Mouse (Mus musculus): ENCODE data around the gene Ces2e.
A peak's percentile ranks its signal among the peaks of the same experiment; 100 is the strongest.
"Not testable (repeated sequence)": the region's sequence is repeated elsewhere in the genome, so short reads cannot be mapped to it uniquely, and the experiment has no call there.

Ces2e gene

DNA sequence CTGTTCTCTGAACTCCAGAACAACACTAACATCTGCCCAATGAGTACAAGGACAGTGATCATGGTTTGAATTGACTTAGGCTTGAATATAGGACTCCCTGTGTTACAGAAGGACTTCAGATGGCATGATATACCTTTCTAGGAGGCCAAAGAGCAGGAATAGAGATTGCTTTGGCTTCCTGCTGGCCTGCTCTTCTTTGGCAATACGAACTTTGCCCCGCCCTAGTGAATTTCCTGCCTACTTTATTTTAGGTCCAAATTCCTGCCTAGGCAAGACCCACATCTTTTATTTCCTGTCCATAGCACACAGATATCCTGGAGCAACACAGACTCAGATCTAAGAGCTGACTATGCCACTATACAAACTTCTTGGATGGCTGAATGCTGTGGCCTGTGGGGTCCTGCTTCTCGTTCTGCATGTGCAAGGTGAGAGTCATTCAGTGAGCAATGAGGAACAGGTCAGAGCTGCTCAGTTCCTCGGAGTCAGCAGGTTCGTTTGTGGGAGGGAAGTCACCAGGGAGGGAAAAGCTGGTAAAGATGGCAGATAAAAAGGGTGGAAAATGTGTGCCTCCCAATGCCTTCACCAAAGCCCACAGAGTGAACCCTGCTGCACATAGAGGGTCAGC, at the start of gene Ces2e:
Ces2e (plus strand) TSS at position 289 of the 625 bp plus-strand sequence.
- no peak for DNase-seq

DNA sequence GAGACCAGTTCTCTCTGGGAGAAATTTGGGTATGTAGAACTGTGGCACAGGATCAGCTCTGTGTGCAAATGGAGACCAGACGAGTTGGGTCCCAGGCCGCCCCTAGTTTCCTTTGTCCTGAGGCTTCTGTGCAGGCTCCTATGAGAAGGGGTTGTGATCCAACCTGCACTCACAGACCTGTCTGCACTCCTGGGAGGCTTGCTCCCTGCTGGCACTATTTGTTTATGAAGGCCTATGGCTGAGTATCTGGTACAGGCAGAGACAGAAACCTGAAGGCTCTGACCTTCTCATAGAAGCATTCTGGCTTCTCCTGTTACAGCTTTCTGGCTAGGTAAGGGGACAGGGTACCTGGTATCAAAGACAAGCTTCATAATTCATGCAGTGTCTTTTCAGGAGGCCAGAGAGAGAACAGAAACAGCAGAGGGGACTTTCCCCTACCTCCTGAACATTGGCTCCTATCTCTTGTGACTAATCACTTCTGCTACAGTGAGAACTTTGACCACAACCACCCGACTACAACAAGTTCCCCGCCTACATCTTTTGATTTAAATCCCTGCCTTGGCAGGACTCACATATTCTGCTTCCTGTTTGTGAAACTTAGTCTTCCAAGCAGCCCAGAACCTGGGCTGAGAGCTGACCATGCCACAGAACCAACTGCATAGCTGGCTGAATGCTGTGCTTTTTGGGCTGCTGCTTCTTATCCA, 39.7 kb upstream of the Ces2e start:
- DNase-seq = not testable (repeated sequence)

DNA sequence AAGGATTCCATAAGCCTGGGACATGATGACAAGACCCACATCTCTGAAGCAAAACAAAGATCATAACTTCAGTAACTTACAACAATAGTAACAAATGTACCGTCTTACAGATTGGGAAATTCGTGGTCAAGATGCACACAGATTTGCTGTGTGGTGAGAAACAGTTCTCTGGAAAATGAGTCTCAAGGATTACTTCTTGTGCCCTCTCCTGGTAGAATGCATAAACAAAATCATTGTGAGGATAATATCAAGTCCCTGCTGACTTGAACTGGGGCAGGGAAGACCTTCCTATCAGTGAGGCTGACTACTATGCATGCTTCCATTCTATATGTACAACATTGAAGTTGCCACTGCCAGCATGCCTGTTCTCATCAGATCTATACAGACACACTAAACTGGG, 24.3 kb upstream of the Ces2e start:
- DNase-seq = no peak

DNA sequence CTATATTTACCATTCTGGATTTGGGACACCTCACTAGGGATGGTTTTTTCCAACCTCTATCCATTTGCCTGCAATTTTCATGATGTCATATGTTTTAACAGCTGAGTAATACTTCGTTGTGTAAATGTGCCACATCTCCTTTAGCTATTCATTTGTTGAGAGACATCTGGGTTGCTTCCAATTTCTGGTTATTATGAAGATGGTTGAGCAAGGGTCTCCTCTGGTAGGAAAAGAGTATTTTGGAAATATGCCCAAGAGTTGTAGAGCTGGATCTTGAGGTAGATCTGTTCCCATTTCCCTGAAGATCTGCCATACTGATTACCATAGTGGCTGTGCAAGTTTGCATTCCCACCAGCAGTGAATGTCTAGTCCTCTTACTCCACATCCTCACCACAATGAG, 18.9 kb upstream of the Ces2e start:
- no peak for DNase-seq

DNA sequence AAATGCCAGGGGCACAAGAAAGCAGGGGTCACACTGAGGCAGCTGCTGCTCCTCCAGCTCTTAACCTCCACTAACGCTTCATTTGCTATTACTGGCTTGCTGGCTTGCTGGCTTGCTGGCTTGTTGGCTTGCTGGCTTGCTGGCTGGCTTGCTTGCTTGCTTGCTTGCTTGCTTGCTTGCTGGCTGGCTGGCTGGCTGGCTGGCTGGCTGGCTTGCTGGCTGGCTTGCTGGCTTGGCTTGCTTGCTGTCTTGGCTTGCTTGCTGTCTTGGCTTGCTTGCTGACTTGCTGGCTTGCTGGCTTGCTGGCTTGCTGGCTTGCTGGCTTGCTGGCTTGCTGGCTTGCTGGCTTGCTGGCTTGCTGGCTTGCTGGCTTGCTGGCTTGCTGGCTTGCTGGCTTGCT, 17.0 kb upstream of the Ces2e start:
- peak; percentile 90 for DNase-seq

DNA sequence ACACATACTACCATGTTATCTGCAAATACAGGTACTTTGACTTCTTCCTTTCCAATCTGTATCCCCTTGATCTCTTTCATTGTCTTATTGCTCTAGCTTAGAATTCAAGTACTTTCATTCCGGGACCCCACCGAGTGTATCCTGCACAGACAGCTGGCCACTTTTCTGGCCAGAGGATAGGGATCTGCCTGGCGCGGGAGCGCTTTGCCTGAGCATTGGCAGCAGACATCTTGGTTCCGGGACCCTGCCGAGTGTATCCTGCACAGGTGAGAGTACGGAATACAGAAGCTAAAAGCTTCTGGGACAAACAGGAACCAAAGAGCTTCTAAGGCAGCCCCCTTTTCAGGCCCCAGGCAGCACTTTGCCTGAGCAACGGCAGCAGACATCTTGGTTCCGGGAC, 16.4 kb upstream of the Ces2e start:
- peak; percentile 28 for DNase-seq

DNA sequence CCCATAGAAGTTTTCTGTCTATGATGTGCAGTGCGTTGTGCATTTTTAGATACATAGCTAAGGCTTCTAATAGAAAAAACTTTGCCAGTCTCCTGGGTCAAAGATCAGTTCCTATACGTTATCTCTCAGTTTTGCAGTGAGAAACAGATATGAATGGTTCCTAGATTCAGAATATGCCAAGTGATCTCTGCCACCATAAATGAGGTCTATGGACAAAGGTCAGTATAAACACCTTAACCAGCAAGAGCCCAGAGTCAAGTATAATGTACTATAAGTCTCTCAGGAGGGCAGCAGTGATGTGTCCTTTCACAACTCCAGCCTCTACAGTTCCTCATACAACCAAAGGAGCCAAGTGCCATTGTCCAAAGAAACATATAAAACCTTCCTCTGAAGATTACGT, 1.2 kb downstream of the Ces2e start:
- DNase-seq = no peak

DNA sequence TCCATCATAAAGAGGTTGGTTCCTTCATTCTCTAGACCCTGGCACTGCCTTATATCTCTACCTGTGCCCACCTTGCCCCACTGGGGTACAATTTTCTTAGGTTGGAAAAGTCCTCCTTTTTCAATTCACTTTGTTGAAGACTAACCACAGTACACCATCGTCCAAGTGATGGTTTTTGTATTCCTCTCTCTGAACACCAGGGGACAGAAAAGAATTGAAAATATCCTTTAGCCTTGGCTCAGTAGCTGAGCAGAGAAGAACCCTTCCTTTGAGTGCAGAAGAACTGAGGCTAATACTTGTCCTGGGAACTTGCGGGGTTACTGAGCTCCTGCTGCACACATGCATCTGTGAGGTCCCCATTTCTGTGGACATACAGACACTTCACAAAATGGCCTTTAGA, 18.6 kb downstream of the Ces2e start:
- no peak for DNase-seq

DNA sequence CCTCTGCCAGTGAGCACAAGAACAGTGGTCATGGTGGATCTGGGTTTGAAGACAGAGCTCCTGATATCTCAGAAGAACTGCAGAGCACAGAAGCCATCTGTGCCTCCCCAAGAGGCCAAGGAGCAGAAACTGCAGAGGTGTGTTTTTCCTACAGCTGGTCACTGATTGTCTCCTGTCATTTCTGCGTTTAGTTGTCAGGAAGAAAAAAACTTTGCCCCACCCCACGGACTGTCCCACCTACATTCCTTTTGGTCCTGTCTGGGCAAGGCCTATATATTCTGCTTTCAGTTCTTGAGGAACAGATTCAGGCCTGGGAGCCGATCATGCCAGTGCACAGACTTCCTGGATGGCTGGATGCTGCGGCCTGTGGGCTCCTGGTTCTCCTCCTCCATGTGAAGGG, 21.0 kb downstream of the Ces2e start, which contains the start of gene Ces2f:
Ces2f (plus strand) TSS at position 301 of the 400 bp plus-strand sequence.
- no peak for DNase-seq

DNA sequence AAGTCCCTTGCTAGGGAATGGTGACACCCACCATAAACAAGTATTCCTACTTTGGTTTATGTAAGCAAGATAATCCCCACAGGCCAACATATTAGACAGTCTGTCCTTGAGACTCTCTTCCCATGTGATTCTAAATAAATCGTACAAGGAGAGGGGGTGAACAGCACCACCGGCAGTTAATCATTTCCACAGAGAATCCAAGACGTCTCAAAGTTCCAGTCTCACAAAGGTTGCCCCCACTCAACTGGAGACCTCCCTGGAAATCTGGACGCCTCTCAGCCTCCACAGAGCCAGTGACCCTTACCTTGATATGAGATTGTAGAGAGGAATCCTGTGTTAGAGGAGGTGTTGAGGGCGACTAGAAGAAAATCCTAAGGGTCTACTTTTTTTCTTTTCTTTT, 23.0 kb downstream of the Ces2e start:
- DNase-seq = no peak

DNA sequence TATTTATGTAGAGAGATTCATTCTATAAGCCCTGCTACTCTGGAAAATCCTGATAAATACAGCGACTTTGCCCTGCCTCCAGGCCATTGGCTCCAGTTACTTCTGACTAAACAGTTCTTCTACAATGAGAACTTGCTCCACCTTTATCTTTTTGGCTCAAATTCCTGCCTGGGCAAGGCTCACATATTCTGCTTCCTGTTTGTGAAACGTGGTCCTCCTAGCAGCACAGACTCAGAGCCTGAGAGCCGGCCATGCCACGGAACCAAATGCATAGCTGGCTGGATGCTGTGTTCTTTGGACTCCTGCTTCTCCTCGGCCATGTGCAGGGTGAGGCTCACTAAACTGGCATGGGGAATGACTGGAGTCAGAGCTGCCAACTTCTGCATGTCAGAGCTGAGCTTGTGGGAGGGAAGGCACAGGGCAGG, 35.5 kb downstream of the Ces2e start, which contains the start of gene Ces2g:
Ces2g (plus strand) TSS at position 182 of the 425 bp plus-strand sequence.
- no peak for DNase-seq

DNA sequence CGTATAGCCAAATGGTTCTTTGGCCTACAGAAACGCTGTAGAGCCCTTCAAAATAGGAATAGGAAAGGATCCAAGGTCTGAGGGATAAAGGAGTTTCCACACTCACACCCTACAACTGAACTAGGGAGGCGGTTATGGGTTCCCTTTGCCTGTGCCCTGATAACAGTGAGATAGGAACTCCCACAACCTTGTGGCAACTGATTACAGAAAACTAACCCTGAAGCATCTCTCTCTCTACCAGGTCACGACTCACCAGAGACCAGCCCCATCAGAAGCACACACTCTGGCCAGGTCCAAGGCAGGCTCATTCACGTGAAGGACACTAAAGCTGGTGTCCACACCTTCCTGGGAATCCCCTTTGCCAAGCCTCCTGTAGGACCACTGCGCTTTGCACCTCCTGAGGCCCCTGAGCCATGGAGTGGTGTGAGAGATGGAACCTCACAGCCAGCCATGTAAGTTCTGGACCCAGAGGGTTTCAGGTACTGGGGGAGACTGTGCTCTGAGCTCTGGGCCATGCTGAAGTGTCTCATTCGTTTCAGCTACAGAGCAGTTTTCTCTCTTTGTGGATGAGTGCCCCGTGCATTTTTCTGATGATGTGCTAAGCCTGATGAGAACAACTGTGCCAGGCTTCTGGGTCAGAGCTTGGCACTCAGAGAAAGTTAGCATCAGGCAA, 36.3 kb downstream of the Ces2e start:
- no peak for DNase-seq

DNA sequence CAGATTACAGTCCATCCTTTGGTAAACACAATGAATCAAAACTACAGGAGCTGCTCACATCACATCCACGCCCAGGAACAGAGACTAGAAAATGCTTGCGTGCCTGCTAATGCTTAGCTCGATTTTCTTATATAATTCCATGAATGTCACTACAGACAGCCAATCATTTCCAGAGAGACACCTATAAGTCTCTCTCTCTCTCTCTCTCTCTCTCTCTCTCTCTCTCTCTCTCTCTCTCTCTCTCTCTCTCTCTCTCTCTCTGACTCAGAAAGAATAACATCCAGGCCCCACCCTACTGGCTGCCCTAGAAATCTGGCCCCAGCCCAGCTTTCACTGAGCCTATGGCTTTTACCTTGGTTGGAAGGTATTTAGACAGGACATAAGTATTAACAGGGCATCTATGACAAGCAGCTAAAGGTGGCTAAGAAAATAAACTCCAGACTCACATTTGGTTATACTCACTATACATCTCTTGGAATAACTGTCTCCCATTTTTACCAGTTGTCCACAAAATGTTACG, 37.4 kb downstream of the Ces2e start:
- DNase-seq = no peak

DNA sequence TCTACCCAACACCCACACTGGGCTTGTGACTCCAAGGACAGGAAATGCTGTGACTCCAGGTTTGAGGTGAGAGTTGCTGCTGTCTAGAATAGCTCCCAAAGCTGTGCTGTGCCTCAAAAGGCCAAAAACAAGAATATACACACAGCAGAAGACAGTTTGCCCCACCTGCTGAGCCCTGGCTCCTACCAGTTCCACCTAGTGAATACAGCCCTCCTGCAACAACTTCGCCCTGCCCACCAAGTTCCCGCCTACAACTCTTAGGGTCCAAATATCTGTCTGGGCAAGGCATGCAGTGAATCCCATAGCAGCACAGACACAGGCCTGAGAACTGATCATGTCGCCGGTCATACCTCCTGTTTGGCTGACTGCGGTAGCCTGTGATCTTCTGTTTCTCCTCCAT, 58.1 kb downstream of the Ces2e start:
- DNase-seq = no peak

Data from cerebellum, adult 9-11 months (tissue).